Mouse (Mus musculus): ENCODE measurements around the gene Pkn3.
"Not testable (repeated sequence)": the region's sequence is repeated elsewhere in the genome, so short reads cannot be mapped to it uniquely, and the experiment has no call there.

The Pkn3 gene

DNA sequence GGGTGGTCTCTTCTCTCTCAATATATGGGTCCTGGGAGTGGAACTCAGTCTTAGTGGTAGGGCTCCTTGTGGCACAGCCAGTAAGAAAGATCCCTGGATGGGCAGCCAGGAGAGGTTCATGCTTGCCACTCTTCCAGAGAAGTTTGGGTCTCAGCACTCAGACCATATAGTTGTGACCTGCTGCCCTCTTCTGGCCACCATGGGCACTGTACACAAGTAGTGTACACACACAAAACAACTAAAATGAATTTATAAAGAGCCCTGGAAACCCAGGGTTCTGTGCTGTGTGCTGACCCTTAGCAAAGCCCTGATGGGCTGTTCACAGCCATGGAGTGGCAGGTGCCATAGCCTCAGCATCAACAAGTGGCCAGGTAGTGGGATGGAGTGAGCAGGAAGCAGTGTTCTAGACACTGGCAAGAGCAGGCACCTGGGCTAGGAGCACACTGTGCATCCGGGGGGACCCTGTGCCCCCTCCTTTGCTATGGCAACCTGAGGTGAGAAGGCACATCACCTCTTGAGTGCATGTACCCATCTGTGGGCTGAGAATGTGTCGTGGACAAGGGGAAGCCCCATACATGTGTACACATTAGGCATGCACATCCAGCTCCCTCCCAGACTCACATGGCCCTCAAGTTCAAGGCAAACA, 18.5 kb downstream of the Pkn3 start:
- no peak for DNase-seq (ENCODE audit: low spot score in 2 of 2)

DNA sequence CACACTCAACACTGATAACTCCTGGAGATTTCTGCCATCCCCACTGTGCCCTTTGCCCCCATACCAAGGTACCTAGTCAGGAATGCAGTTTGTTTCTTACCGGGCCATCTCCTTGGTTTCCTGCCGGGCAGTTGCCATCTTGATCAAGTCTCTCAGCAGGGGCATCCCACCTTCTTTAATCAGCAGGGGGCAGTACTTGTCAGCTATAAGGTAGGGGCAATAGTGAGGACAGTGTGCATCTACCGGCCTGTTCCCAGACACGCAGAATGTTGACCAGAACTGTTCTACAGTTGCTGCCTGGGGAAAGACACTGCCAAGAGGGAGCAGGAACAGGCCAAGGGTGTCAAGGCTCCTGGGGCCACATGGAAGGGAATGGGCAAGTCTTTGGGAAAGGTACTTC, 22.7 kb downstream of the Pkn3 start:
- no peak for DNase-seq (ENCODE audit: low spot score in 2 of 2)

DNA sequence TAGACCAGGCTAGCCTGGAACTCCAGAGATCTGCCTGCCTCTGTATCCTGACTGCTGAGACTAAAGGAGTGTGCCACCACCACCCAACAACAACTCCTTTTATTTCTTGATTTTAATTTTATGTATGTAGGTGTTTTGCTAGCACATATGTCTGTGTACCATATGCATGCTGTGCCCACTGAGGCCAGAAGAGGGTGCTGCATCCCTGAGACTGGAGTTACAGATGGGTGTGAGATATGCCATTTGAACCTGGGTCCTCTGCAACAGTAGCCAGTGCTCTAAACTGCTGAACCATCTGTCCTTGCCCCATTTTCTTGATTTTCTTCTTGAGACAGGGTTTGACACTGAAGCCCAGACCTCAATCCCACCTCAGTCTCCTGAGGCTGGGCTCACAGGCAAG, 28.9 kb downstream of the Pkn3 start:
- no peak for DNase-seq (ENCODE audit: low spot score in 2 of 2)

DNA sequence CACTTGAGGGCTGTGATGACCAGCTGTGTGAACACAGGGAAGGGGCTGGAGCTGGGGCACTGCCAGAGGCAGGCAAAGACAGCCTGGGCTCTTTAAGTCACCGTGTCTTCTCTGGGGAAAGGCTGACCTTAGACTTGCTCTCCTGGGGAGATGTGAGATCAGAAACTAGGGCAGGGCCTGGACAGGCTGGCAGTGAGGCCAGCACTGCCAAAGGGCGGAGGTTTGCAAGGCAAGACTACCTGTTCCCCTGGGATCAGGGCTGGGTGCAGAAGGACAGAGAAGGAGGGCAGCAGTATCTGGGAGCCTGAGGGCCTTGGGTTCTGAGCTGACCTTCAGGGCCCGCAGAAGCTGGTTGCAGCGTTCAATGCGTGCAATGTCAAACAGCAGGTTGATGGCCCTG, 30.2 kb downstream of the Pkn3 start:
- DNase-seq (ENCODE audit: low spot score in 2 of 2), result no peak

DNA sequence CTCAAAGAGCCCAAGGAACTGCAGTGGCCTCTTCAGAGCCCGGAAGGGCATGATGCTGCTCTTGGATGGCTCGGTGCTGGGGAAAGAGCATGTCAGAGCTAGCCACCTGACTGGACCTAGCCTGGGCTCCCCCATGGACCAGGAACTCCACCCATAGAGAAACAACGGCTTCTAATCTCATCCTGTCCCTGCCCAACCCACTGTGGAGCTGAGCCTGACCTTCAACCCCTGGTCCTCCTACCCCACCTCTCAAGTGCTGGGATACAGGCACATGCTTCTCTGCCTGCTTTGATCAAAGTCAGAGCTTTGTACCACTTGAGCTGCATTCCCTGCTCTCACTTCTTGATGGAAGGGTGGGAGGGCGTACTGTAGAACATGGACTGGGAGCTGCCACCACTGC, 30.8 kb downstream of the Pkn3 start:
- DNase-seq (ENCODE audit: low spot score in 2 of 2), result no peak

DNA sequence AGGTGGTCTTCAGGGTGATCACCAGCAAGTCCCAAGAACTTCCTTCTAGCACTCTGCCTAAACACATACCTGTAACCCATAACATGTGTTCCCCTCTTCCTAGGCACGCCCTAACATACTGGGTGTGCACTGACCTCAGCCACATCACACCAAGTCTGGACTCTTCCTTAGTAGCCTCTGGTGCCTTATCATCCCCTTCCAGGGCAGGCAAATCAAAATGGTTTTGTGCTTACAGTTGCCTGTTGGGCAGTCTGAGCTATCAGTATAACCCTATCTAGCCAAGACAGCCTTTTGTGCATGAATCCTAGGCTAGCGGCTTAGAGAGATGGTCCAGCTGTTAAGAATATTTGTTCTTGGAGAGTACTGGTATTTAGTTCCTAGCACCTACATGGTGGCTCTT, 34.0 kb downstream of the Pkn3 start:
- DNase-seq (ENCODE audit: low spot score in 2 of 2), result no peak

DNA sequence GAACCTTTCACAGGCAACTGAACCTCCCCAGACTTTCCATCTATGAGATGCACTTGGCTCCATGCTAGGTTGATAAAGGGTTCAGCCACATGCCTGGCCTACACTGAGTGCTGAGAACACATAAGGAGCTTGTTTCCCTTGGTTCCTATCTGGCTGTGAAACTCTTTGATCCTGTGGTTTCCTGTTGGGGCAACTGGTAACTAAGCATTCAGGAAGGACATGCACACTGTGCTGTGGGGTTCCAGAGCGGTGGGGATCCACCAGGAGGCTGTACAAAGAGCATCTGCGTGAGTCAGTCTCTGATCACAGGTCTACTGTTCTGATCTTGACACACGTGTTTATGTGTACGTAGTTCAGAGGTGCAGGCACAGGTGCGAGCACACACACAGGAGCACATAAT, 35.1 kb downstream of the Pkn3 start:
- DNase-seq (ENCODE audit: low spot score in 2 of 2), result no peak

DNA sequence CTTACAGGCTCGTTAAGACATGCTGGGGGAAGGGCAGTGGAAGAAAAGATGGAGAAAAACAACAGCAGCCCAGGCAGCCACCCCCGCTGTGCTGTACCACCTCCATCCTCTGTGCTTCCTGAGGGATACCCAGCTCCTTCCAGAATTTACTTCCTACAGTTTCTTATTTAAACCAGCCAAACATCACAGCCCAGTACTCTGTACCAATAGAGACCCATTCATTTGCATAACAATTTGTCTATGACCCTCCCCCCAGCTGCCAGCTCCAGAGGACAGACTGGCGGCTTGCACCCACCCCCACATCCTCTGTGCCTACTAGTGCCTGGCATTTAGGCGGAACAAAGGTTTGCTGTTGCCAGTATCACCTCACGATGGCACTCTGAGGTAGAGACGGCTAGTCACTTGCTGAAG, 42.2 kb downstream of the Pkn3 start:
- peak in 1 of 2 experiments; percentile 72 for DNase-seq (ENCODE audit: low spot score in 2 of 2)

DNA sequence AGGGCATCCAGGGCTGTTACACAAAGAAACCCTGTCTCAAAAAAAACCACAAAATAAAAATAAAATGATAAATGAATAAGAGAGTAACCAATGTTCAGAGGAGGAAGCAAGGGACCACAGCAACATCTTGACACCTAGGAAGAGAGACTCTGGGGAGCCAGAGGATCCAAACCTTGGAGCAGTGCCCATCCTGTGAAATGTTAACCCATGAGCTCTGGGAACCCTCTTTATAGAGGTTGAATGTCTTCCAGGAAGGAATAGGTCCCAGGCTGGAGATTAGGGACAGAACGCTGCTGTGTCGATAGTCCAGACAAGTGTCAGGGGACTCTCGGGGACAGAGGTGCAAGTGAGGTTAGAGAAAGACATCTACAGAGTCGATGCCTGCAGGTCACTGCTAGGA, 42.8 kb downstream of the Pkn3 start:
- DNase-seq (ENCODE audit: low spot score in 2 of 2), result no peak

DNA sequence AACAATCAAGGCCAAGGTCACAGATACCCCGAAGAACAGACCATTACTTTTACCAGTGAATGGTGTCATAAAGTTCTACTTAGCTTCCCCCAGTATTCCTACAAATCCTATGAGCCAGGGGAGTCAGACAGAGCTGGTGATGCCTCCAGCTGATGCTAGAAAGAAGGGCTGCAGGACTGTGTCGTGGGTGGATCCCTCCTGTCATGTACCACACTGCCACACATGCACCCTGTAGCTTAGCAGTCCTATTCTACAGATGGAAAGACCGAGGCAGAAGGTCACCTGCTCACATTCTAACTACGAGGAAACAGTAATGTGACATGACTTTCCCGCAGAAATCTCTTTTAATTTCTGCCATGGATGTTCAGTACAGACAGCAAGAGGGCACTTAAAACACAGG, 45.3 kb downstream of the Pkn3 start:
- DNase-seq (ENCODE audit: low spot score in 2 of 2), result no peak

DNA sequence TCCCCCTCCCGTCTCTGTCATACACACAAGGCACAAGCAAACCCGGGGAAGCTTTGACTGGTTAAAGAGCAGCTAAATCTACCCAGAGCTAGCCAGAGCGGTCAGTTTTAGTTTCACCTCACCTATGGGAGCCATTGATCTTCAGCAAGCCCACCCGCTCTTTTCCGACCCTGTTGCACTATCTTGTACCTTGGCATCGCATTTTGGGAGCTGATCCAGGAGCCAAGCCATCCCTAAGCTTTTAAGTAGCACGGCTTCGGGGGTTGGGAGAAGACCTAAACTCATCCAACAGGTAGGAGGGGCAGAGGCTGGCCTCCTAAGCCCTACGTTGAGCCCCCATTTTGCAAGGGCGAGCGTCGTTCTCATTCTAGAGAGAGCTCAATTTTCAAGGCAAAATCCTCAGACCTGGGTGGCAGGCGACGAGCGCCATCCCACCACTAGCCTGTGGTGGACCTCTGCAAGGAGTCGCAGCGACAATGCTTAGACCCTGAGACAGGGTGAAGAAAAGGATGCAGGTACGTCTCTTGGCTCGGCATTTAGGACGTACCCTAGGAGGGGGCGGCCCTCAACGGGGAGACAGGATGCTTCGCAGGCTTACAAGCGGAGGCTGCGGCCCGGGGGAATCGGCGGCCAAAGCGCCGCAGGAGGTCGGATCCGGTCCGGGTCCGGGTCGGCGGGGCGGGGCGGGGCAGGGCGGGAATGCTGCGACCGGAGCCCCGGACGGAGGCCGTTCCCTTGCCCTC, 46.4 kb downstream of the Pkn3 start:
- peak in 1 of 2 experiments; percentile 28 for DNase-seq (ENCODE audit: low spot score in 2 of 2)

DNA sequence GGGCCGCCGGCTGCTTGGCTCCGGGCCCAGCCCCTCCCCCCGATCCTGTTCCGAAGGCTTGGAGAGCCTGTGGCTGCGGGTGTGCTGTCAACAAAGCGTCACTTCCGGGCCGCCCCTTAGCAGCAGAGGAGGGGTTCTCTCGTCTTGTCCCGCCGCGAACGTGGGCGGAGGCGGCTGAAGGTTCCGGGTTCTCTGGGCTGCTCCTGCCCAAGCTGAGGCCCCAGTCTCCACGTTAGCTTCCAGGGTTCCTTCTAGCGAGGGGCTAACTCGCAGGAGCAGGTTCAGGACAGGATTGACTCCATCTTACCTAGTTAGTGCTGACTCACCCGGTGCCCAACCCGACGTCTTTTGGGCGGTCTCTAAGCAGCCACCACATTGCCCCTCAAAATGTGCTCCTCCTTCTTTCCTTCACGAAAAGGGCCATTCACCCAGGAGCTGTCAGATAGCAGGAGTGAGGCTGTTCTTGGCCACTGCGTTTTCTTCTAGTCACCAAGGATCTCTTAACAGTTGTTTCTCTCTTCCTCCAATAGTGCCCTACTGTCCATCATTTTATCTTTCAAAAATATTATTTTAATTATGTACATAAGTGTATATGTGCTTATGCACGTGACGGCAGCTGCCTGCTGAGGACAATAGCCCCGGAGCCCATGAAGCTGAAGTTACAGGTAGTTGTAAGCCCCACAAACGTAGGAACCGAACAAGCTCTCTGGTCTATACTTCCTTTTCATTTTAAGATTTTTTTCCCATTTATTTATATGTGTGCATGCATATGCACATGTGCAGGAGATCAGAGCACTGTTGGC, 47.2 kb downstream of the Pkn3 start, which contains the start of gene Zer1:
Zer1 (minus strand) TSS at position 114 of the 803 bp plus-strand sequence.
- DNase-seq (ENCODE audit: low spot score in 2 of 2), result peak; percentile 92 to 93

DNA sequence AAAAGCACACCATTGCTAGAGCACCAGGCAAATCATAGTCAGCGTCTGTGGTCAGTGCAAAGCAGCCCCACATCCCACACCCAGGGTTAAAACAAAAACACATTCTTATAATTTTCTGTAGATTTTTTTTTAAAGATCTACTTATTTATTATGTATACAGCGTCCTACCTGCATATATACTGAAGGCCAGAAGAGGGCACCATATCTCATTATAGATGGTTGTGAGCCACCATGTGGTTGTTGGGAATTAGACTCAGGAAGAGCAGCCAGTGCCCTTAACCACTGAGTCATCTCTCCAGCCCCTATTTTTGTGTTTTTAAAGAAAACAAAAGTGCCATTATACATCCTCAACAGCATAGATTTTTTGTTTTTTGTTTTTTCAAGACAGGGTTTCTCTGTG, 51.3 kb downstream of the Pkn3 start:
- no peak for DNase-seq (ENCODE audit: low spot score in 2 of 2)

DNA sequence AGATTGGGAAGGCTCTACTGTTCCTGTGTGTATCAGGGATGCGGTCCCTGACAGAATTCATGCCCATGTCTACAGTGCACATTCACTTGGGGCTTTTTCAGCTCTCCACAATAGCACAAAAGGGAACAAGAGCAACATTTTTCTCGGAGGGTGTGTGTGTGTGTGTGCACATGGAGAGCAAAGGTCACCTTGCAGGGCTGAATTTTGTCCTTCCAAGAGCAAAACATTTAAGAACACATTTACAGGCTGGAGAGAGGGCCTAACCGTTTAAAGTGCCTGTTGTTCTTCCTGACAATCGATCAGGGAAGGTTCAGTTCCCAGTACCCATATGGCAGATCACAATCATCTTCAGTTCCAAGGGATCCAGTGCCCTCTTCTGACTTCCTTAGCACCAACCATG, 52.7 kb downstream of the Pkn3 start:
- DNase-seq (ENCODE audit: low spot score in 2 of 2), result no peak

DNA sequence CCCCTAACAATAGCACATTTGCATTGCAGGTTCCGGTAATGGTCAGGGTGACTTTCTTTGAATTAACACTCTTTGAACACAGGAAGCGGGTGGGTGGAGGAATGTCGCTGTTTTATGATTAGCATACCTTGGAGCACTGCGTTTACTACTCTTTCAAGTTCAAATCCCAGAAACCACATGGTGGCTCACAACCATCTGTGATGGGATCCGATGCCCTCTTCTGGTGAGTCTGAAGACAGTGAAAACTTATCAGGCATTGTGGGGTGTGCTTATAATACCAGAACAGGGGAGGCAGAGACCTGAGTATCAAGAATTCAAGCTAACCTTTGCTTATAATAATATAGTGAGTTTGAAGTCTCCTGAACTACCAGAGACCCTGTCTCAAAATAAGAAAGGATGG, 53.8 kb downstream of the Pkn3 start:
- DNase-seq (ENCODE audit: low spot score in 2 of 2), result not testable (repeated sequence)

DNA sequence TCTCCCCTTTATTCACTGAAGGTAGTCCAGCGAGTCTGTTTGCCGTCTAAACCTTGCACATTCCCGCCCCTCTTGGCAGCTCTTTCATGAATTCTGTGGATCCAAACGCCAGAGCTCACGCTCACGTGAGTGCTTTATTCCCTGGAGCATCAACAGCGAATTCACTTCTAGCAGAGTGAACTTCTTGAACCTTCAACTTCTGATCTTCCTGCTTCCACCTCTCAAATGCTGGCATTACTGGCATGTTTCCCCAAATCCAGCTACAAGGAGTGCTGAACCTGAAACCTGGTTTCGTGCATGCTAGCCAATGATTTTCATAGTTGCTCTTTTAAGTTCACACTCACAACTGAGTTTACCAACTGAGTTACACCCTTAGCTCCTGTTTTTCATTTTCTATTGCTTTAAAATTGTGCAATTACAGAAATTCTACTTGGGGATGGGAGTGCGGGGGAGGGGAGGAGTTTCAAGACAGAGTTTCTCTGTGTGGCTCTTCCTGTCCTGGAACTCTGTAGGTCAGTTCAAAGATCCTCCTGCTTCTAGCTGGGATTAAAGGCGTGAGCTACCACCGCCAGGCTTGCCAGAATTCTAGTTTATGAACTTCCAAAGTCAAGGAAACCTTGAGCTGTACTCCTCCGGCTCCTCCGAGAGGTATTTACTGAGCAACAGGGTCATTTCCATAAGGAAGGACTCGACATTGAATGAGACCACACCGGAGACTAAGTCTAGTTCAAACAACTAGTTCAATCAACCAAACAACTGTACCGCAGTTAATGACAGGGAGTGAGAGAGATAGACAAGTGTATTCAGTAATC, 55.5 kb downstream of the Pkn3 start:
- DNase-seq (ENCODE audit: low spot score in 2 of 2), result no peak

DNA sequence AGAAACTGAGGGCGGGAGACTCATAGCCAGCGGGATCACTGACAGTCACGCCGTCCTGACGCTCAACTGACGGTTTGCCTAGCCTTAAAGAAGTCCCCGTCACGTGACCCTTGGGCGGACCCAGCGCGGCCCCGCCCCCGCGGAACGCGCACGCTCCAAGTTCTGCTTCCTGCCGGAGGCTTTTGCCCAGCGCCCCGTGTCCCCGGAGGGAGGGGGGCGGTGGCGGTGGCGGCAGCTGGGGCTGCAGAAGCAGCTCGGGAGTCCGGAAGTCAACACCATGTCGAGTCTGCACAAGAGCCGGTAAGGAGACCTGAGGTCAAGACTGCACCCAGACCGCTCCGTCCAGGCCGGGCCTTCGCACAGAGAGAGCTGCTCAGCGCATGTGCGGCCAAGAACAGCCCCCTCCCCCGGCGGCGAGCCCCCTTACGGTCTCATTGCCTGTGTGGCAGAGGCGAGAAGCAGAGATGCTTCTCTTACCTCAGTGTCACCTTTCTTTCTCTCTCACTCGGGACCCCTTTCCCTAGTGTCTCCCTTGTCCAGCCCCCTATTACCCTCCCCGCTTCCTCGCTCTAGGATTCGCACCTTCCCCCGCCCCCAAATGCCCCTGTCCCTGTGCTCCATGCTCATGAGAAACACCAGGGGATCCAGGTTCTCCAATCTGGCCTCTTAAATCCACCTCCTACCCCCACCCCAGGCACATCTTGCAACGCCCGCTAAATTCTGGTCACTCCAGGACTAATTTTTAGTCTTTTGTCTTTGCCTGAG, 56.3 kb downstream of the Pkn3 start, which contains the start of gene Tbc1d13:
Tbc1d13 (plus strand) TSS at position 134 of the 765 bp plus-strand sequence.
- DNase-seq (ENCODE audit: low spot score in 2 of 2), result peak; percentile 97

DNA sequence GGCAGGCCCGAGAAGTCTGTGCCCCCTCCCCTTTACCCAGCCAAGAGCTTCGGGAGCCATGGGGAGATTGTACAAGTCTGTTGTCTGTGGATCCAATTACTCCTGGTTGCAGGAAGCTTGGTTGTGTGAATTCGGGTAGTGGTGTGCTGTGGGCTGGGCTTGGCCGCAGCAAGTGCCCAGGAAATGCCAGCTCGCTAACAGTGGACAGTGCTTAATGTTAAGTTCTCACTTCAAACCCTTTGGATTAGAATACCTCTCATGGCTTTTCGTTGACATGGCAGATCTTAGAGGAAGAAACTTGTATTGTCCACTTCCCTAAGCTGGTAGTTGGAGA, 56.9 kb downstream of the Pkn3 start:
- DNase-seq (ENCODE audit: low spot score in 2 of 2), result no peak

DNA sequence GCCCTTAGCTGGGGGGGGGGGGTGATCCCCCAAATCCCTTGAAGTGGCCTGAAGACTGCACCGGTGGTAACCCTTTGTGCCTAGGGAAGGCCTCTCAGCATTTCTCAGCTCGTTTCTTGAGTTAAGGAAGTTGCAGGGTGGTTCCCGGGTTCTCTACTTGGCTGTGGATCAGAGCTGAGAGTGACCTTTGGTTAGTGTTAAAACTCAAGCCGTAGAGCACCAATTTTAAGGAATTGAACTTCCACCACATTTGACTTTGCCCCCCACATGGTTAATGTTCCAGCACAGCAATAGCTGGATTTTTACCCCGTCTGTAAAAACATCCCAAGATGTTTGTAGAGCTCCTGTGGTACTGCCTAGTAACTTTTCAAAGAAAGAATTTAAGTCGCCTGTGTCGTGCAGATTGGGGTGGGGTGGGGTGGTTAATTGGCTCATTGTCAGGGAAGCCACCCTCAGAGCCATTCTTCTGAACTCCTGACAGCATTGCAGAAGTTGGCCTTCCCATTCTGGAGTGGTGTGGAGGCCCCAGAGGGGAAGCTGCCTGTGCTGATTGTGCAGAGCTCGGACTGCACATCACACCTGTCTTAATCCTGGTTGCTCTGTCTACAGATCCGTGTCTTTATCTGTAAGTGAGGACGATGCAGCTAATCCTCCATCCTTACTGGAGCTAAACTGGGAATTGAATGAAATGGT, 57.6 kb downstream of the Pkn3 start:
- DNase-seq (ENCODE audit: low spot score in 2 of 2), result no peak

DNA sequence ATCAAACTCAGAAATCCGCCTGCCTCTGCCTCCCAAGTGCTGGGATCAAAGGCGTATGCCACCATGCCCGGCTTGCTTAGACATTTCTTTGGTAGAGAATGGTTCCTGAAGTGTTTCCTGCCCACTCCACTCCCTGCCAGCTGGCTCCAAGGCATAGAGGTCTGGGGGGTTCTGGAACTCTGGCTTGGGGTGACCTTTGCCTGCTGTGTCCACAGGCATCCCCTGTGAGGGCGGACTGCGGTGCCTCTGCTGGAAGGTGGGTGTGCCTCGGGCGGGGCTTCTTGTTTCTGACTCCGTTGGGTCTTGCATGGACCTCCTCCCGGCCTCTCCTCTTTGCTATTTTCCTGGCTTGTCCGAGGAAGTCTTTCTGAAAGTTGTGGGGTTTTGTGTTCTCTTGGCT, 59.0 kb downstream of the Pkn3 start:
- DNase-seq (ENCODE audit: low spot score in 2 of 2), result no peak
